In genomic region chr16:21210204-21210603, GRCm38 (mm10) we compare ENCODE assay signal across 9 mouse cellular contexts. TPM values are rescaled to one million over a fixed set of nuclear protein-coding genes. Genes with fewer than 3 reads are reported as not detected.
A peak's percentile ranks its signal among the peaks of the same experiment; 100 is the strongest.
DNase-seq lines count a peak whose midpoint lies in the region; ATAC-seq lines count a peak whose summit lies in the region.
"Had no signal": no experiment of that assay in that cellular context is flagged by ENCODE, and none has a peak within 500 bp of the region (broad histone marks: within the 10 kb centered on the region; RNA-seq: fewer than 3 reads in every experiment).

No protein-coding gene starts in this region.

- peak overlapping the region; percentile 42 for H3K4me3 ChIP-seq in lung, embryonic 16.5 days (ENCODE audit: low read length)
- peak overlapping the region; percentile 48 for H3K4me3 ChIP-seq in forebrain, embryonic 10.5 days
- peak overlapping the region; percentile 80 for H3K4me3 ChIP-seq in limb, embryonic 10.5 days
- H3K4me3 ChIP-seq in stomach, embryonic 14.5 days (ENCODE audit: low read depth, low read length) = peak overlapping the region; percentile 30; the same call in 1 of the 2 replicates

- no peak for DNase-seq in lung, postnatal 4 days
- DNase-seq in forebrain, embryonic 10.5 days (ENCODE audit: extremely low spot score, low spot score) = no peak
- DNase-seq in limb, embryonic 10.5 days (ENCODE audit: low spot score) = no peak
- no peak for DNase-seq in adrenal gland, postnatal 36 days
- no peak for DNase-seq in layer of hippocampus, postnatal 14 days (ENCODE audit: low spot score in 2 of 2)
- DNase-seq in adrenal gland, postnatal 4 days (ENCODE audit: low spot score in 2 of 2) = no peak

- H3K4me1 ChIP-seq in lung, embryonic 16.5 days (replicated peaks; ENCODE audit: control insufficient read depth, insufficient read depth, low read length) = peaks cover 59% of the 10 kb centered on the region
- peaks cover 91% of the 10 kb centered on the region for H3K4me1 ChIP-seq in forebrain, embryonic 10.5 days
- peaks cover 89% of the 10 kb centered on the region for H3K4me1 ChIP-seq in limb, embryonic 10.5 days
- peaks cover 62% of the 10 kb centered on the region for H3K4me1 ChIP-seq in stomach, embryonic 14.5 days (ENCODE audit: control insufficient read depth, insufficient read depth, low read length)

- ATAC-seq in lung, embryonic 16.5 days (ENCODE audit: low read depth) = no peak
- ATAC-seq in stomach, embryonic 14.5 days (ENCODE audit: insufficient number of reproducible peaks, insufficient read depth, low FRiP score, low read depth) = no peak

- H3K4me2 ChIP-seq in lung, embryonic 16.5 days (ENCODE audit: low read depth, low read length) = peak overlapping the region; percentile 62
- H3K4me2 ChIP-seq in stomach, embryonic 14.5 days (replicated peaks; ENCODE audit: low read depth, low read length) = peak overlapping the region; percentile 57

- H3K9ac ChIP-seq in lung, embryonic 16.5 days (ENCODE audit: low read length) = peak overlapping the region; percentile 56
- no peak overlapping the region for H3K9ac ChIP-seq in stomach, embryonic 14.5 days (replicated peaks; ENCODE audit: low read depth, low read length)

- no peaks in the 10 kb centered on the region for H3K27me3 ChIP-seq in lung, embryonic 16.5 days (ENCODE audit: control insufficient read depth, insufficient read depth, low read depth, low read length)
- peaks cover 39% of the 10 kb centered on the region for H3K27me3 ChIP-seq in forebrain, embryonic 10.5 days (ENCODE audit: poor library complexity, severe bottlenecking)
- H3K27me3 ChIP-seq in limb, embryonic 10.5 days (ENCODE audit: low read depth, poor library complexity, severe bottlenecking) = no peaks in the 10 kb centered on the region
- H3K27me3 ChIP-seq in stomach, embryonic 14.5 days (ENCODE audit: control insufficient read depth, insufficient read depth, low read length) = no peaks in the 10 kb centered on the region

- 14% methylated on average over 5 of the region's 5 CpGs for WGBS in lung, embryonic 16.5 days
- 8% methylated on average over 5 of the region's 5 CpGs for WGBS in forebrain, embryonic 10.5 days
- WGBS in limb, embryonic 10.5 days = 17% methylated on average over 5 of the region's 5 CpGs
- 18% methylated on average over 5 of the region's 5 CpGs for WGBS in stomach, embryonic 14.5 days

- H3K27ac ChIP-seq in lung, embryonic 16.5 days (ENCODE audit: low read length) = peak overlapping the region; percentile 96
- H3K27ac ChIP-seq in forebrain, embryonic 10.5 days = peak overlapping the region; percentile 87
- H3K27ac ChIP-seq in limb, embryonic 10.5 days = peak overlapping the region; percentile 94
- H3K27ac ChIP-seq in stomach, embryonic 14.5 days (ENCODE audit: low read length) = peak overlapping the region; percentile 94
- H3K27ac ChIP-seq: macrophage had no signal

- no peaks in the 10 kb centered on the region for H3K9me3 ChIP-seq in lung, embryonic 16.5 days (ENCODE audit: control insufficient read depth, low read length)
- H3K9me3 ChIP-seq in forebrain, embryonic 10.5 days = no peaks in the 10 kb centered on the region
- H3K9me3 ChIP-seq in limb, embryonic 10.5 days (replicated peaks) = no peaks in the 10 kb centered on the region
- H3K9me3 ChIP-seq in stomach, embryonic 14.5 days (ENCODE audit: control insufficient read depth, low read depth, low read length) = no peaks in the 10 kb centered on the region

- H3K36me3 ChIP-seq in lung, embryonic 16.5 days (ENCODE audit: control insufficient read depth, insufficient read depth, low read length) = peaks cover 7% of the 10 kb centered on the region
- peaks cover 41% of the 10 kb centered on the region for H3K36me3 ChIP-seq in forebrain, embryonic 10.5 days (replicated peaks)
- peaks cover 47% of the 10 kb centered on the region for H3K36me3 ChIP-seq in limb, embryonic 10.5 days
- H3K36me3 ChIP-seq in stomach, embryonic 14.5 days (ENCODE audit: control insufficient read depth, insufficient read depth, low read length) = peaks cover 18% of the 10 kb centered on the region; the same call in 1 of the 2 replicates

RNA-seq across cellular contexts. Expression of gene Ephb3, which starts 5.6 kb away (rescaled TPM):
- polyA plus RNA-seq in lung, embryonic 16.5 days (2015; fragmentation: Nextera tagmentation; extraction: Ambion mirVana) = 28.3 and 28.9 TPM in 2 replicates
- polyA plus RNA-seq in forebrain, embryonic 10.5 days (2016; fragmentation: Nextera tagmentation; extraction: Ambion mirVana) = 19.7 and 19.8 TPM in 2 replicates
- polyA plus RNA-seq in limb, embryonic 10.5 days (2016; fragmentation: Nextera tagmentation; extraction: Ambion mirVana) = 31.0 and 48.3 TPM in 2 replicates
- polyA plus RNA-seq in stomach, embryonic 14.5 days (2014; fragmentation: Nextera tagmentation; extraction: Ambion mirVana) = 24.3 and 27.6 TPM in 2 replicates
- 1 to 10 TPM; 1.2 to 1.3 TPM for total RNA-seq in adrenal gland, postnatal 36 days (2021)
- total RNA-seq in layer of hippocampus, postnatal 14 days (2021) = 10 to 100 TPM; 19.2 to 22.8 TPM
- 10 to 100 TPM in 1 of 2 experiments, 1 to 10 TPM in 1; 7.0 to 12.9 TPM for total RNA-seq in adrenal gland, postnatal 4 days (2021)

RNA-seq across cellular contexts. Expression of gene Teddm3, which starts 56.4 kb away (rescaled TPM):
- not detected in 2 replicates for polyA plus RNA-seq in lung, embryonic 16.5 days (2015; fragmentation: Nextera tagmentation; extraction: Ambion mirVana)
- not detected in 2 replicates for polyA plus RNA-seq in forebrain, embryonic 10.5 days (2016; fragmentation: Nextera tagmentation; extraction: Ambion mirVana)
- polyA plus RNA-seq in limb, embryonic 10.5 days (2016; fragmentation: Nextera tagmentation; extraction: Ambion mirVana) = not detected in 2 replicates
- polyA plus RNA-seq in stomach, embryonic 14.5 days (2014; fragmentation: Nextera tagmentation; extraction: Ambion mirVana) = 0.31 and 0.55 TPM in 2 replicates
- total RNA-seq in adrenal gland, postnatal 36 days (2021) = not detected
- total RNA-seq in layer of hippocampus, postnatal 14 days (2021) = 1 to 10 TPM; 1.0 to 1.1 TPM
- not detected for total RNA-seq in adrenal gland, postnatal 4 days (2021)
- polyA plus RNA-seq: macrophage had no signal

Comparison
In these comparisons a context has a peak if more than half of its experiments do, and no peak if none do; other contexts are left out.
1. H3K4me3 ChIP-seq: peak in every context shown above with its lines; median percentile 80 in limb, embryonic 10.5 days; 48 in forebrain, embryonic 10.5 days; 42 in lung, embryonic 16.5 days; 30 in stomach, embryonic 14.5 days.